Mouse (Mus musculus) left cerebral cortex, adult 2 months (tissue): Measurements from ENCODE around the gene Nr5a1. TPM values are rescaled to one million over a fixed set of nuclear protein-coding genes. Genes with fewer than 3 reads are reported as not detected.

Source experiments
- DNase-seq, 2 experiments: peaks; one replicate each; pipeline ENCODE4 v3.0.0; 2021 to 2022; ENCODE audit warnings: low spot score in 2 of 2, mixed read lengths in 1 of 2; ENCODE audit errors: extremely low spot score in 1 of 2
- H3K27ac ChIP-seq: fragments of 200-600 bp; 2 replicates; pipeline ENCODE4 v1.8.1; 2022
- H3K4me3 ChIP-seq: fragments of 200-600 bp; 2 replicates; pipeline ENCODE4 v1.8.1; 2022
- CTCF ChIP-seq: fragments of 200-600 bp; IDR thresholded peaks from 2 replicates; pipeline ENCODE4 v1.8.1; 2022; ENCODE audit warnings: antibody characterized with exemption, mild to moderate bottlenecking, moderate library complexity
- intact Hi-C: fragments of 180-260 bp; cut with DNase I; formaldehyde crosslinking; loops from one replicate; pipeline ENCODE4 v1.15.1; 2025
- total RNA-seq, 2 experiments: library from RNA; stranded (reverse); gene quantifications; 2 replicates each; pipeline ENCODE4 v1.2.3; 2021

Nr5a1 gene
- total RNA-seq, 2 experiments from 2014 or later, result 0.16 TPM; not detected in 1

GRCm38 (mm10) chr2:38698623-38699022 is 15.7 kb downstream of the Nr5a1 start:
- Histone ChIP-seq H3K27ac (no peak overlapping the region), H3K4me3 (no peak overlapping the region)
- no peak for TF ChIP-seq CTCF
- intact Hi-C loops, result no loop called here
- DNase-seq, result no peak

GRCm38 (mm10) chr2:38697128-38698120 is 16.9 kb downstream of the Nr5a1 start:
- intact Hi-C loops, result no loop called here
- no peak for TF ChIP-seq CTCF
- no peak for DNase-seq
- Histone ChIP-seq H3K27ac (no peak overlapping the region), H3K4me3 (no peak overlapping the region)

- TF ChIP-seq CTCF, result no peak
- H3K4me3 ChIP-seq, result no peak overlapping the region
- no peak for DNase-seq
- H3K27ac ChIP-seq, result no peak overlapping the region
- intact Hi-C loops, result no loop called here
Observed at GRCm38 (mm10) chr2:38695770-38696169, 18.6 kb downstream of the Nr5a1 start.

GRCm38 (mm10) chr2:38691542-38691941 is 22.8 kb downstream of the Nr5a1 start:
- intact Hi-C loops, result no loop called here
- Histone ChIP-seq H3K27ac (no peak overlapping the region), H3K4me3 (no peak overlapping the region)
- DNase-seq, result peak in 1 of 2 experiments; percentile 39
- TF ChIP-seq CTCF, result peak; percentile 52

GRCm38 (mm10) chr2:38689881-38690280 is 24.5 kb downstream of the Nr5a1 start:
- intact Hi-C loops, result no loop called here
- H3K4me3 ChIP-seq, result no peak overlapping the region
- TF ChIP-seq CTCF, result no peak
- no peak for DNase-seq
- no peak overlapping the region for H3K27ac ChIP-seq

- 0 out of 2 replicates have a peak overlapping the region, but pooled peaks have one; percentile 16 for H3K4me3 ChIP-seq
- peak; percentile 66 for TF ChIP-seq CTCF
- H3K27ac ChIP-seq, result no peak overlapping the region
- intact Hi-C loops, result no loop called here
- peak; percentile 27 to 40 for DNase-seq
Observed at GRCm38 (mm10) chr2:38688791-38689520, 25.4 kb downstream of the Nr5a1 start.

- no peak for DNase-seq
- H3K4me3 ChIP-seq, result no peak overlapping the region
- intact Hi-C loops, result no loop called here
- no peak for TF ChIP-seq CTCF
- H3K27ac ChIP-seq, result no peak overlapping the region
Observed at GRCm38 (mm10) chr2:38685746-38686145, 28.6 kb downstream of the Nr5a1 start.

- intact Hi-C loops, result no loop called here
- H3K4me3 ChIP-seq, result no peak overlapping the region
- DNase-seq, result no peak
- H3K27ac ChIP-seq, result no peak overlapping the region
- no peak for TF ChIP-seq CTCF
Observed at GRCm38 (mm10) chr2:38683083-38683482, 31.3 kb downstream of the Nr5a1 start.

GRCm38 (mm10) chr2:38682209-38682608 is 32.1 kb downstream of the Nr5a1 start:
- DNase-seq, result no peak
- TF ChIP-seq CTCF, result no peak
- Histone ChIP-seq H3K27ac (no peak overlapping the region), H3K4me3 (no peak overlapping the region)
- intact Hi-C loops, result no loop called here

GRCm38 (mm10) chr2:38678947-38679346 is 35.4 kb downstream of the Nr5a1 start:
- no peak overlapping the region for H3K27ac ChIP-seq
- intact Hi-C loops, result no loop called here
- no peak overlapping the region for H3K4me3 ChIP-seq
- DNase-seq, result no peak
- TF ChIP-seq CTCF, result no peak

GRCm38 (mm10) chr2:38675366-38675969 is 38.9 kb downstream of the Nr5a1 start:
- intact Hi-C loops, result no loop called here
- no peak overlapping the region for H3K27ac ChIP-seq
- TF ChIP-seq CTCF, result no peak; the same call in 1 of the 2 replicates
- DNase-seq, result no peak
- no peak overlapping the region for H3K4me3 ChIP-seq

GRCm38 (mm10) chr2:38672496-38672895 is 41.8 kb downstream of the Nr5a1 start:
- intact Hi-C loops, result no loop called here
- Histone ChIP-seq H3K4me3 (no peak overlapping the region), H3K27ac (no peak overlapping the region)
- DNase-seq, result no peak
- no peak for TF ChIP-seq CTCF
